Mouse (Mus musculus): ENCODE measurements around the gene Cyct. TPM values are rescaled to one million over a fixed set of nuclear protein-coding genes. Genes with fewer than 3 reads are reported as not detected.

Cyct gene
- total RNA-seq, 2 experiments from 2014 or later = not detected

DNA sequence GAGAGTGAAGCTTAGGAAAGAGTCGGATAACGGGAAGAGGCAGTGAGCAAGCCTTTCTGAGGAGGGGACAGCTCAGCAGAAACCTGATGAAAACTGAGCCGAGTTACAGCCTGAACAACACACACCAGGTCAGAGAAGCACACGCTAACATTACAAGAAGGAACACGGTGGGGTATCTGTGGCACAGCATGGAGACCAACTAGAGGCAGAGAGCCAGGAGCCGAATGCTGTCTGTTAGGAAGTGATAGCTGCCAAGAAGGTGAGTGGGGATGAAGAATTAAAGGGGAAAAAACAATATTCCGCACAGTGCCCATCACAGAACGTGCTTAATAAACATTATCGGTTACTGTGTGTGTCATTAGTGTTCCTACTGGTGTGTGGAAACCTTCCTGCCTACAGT is 18.1 kb downstream of the Cyct start:
- no peak for ATAC-seq (replicated peaks; ENCODE audit: low FRiP score, poor library complexity, severe bottlenecking)

DNA sequence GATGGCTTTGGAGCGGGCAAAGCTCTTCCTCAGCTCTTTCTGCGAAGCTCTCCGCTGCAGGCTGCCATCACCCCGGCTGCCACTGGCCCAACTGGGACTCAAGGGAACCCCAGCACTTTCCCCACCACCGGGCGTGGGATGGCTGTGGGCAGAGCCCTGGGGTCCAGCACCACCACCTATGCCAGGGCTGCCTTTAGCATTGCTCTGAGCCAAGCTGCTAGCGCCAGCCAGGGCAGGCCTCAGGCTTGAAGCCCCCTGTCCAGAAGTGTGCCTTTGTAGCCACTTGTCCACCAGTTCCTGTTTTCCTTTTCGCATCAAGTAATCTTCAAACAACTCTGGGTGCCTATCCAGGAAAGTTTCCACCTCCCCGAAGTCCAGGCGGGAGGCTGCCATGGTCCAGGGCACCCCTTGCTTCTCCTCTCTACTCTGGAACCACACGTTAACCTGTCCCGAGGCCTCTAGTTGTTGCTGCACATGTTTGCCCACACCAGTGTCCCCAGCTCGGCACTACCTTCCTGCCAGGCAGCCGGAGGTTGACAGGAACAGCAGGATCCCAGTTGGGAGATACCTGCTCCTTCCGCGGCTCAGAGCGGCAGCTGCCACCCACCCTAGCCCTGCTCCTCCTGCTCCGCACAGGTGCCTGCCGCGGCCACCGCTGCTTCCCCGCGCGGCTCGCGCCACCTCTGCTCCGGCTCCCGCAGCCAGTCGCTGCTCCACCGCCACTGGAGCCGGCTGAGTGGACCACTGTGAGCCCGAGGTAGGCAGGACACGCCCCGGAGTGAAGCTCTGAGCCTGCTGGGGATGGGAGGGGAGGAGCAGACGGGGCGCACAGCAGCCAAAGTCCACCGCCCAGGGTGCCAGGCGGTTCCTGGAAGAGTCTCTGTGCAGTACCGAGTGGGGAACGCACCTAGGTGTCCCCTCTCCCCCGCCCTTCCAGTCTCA is 21.8 kb downstream of the Cyct start, which contains the start of gene Pde11a:
TSS of gene Pde11a (minus strand) at position 560 of the 942 bp plus-strand sequence.
- no peak for ATAC-seq (replicated peaks; ENCODE audit: low FRiP score, poor library complexity, severe bottlenecking)

DNA sequence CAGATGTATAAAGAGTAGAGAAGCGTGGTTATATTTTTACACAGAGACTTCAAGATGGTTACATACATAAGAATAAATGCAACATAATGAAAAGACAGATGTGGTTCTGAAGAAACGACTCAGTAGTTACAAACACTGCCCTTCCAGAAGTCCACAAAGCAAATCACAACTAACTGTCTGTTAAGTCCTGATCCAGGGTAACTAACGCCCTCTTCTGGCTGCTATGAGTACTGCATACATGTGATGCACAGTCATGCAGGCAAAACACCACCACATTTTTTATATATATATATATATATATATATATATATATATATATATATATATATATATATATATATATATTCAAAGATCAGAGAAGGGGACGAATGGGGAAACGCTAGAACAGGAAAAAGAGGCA is 25.7 kb downstream of the Cyct start:
- no peak for ATAC-seq (replicated peaks; ENCODE audit: low FRiP score, poor library complexity, severe bottlenecking)

DNA sequence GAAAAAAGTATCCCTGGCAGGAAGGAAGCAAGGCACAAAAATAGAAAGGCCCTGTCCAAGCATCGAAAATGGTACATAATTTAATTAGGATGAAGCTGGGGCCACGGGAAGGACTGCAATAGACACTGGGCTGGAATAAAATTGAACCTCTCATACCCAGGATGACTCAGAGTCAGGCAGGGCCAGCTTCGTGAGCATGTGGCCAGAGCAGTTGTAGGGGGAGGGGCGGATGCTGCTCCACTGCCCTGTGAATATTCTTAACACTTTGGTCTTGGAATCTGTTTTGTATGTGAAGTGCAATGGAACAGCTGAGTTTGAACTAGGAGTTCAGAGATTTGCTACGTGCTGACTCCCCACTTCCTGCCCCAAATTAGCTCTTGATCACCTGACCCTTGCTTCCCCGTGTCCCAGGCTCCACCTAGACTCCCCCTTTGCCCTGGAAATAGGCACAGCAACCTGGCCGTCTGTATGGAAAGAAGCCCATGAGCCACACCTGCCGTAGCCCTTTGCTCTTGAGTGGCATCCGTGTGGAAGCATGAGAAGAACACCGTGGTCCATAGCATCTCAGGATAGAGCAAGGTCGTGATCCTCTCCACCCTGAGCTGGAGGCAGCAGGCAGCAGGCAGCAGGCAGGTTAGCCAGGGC is 28.0 kb downstream of the Cyct start:
- ATAC-seq (replicated peaks; ENCODE audit: low FRiP score, poor library complexity, severe bottlenecking) = no peak

DNA sequence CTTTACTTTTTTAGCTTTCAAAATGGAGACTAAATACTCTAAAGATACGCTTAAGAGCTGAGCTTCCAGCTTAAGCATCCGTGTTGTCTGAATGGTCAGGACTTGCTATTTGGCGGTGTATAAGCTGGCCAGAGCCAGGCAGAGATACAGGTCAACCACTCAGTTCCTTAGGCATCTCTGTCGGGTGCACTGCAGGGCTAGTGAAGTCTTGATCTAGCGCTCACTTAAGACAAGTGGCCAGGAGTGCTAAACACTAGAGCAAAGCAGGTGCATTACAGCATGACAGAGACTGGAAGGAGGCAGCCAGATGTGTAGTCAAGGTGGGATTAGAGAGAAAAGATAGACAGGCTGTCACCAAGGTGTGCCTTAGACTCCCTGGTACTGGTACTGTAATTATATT is 30.2 kb downstream of the Cyct start:
- ATAC-seq (replicated peaks; ENCODE audit: low FRiP score, poor library complexity, severe bottlenecking) = no peak

DNA sequence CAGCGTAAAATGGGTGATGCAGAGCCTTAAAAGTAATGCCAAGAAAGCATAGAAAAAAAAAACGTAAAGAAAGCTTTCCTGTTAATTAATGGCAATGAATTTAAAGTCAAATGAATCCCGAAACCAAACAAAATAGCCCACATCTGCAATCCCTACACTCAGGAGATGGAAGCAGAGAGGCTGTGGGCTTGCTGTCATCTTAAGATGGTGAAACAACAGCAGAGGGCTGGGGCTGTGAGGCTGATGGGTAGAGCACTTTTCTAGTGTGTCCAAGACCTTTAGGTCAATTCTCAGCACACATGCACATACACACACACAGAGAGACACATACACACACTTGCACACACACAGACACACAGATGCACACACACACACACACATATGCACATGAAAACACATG is 34.1 kb downstream of the Cyct start:
- ATAC-seq (replicated peaks; ENCODE audit: low FRiP score, poor library complexity, severe bottlenecking) = no peak

DNA sequence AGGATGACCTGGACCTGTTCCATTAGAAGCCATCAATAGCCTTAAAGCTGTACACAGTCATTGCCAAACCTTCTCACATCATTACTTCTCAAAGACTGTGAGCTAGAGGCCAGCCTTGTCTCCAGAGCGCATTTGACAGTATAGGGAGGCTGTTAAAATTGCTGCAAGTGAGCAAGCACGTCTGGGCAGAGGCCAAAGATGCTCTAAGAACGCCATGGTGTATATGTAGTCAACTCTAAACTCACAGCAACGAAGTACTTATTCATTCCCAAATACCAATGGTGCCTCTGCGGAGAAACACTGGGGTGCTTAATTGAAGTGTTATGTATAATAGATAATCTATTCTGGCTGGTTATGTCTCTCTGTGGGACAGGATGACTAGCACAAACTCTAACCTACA is 35.8 kb downstream of the Cyct start:
- ATAC-seq (replicated peaks; ENCODE audit: low FRiP score, poor library complexity, severe bottlenecking) = no peak

DNA sequence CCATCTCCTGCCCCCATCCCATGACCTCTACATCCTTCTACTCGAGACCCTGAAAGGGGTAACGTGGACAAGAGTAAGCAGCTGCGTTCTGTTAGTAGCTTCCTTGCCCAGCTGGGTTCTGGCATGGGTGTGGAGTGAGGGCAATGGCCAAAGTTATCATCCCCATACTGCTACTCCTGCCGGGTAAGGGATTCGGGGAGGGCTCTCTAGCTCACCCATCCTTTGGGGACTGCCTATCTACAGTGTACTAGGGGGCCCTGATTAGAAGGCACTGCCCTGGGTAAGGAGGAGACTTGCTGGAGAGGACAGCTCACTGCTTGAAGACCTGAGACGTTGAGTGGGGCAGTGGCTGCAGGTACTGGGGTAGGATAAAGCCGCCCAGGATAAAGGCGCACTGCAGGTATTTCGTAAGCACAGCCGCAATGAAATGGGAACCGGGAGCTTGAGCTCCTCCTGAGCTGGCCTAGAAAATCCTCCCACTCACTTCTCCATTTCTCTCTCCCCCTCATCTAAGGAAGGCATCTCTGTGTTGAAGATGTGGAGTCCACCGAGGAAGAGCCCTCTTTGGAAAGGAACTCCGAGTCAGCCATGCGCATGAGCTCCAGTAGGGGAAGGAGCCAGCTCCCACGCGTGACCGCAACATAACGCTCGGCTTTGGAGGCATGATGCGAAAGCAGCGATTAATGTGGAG is 36.9 kb downstream of the Cyct start:
- ATAC-seq (replicated peaks; ENCODE audit: low FRiP score, poor library complexity, severe bottlenecking) = no peak

DNA sequence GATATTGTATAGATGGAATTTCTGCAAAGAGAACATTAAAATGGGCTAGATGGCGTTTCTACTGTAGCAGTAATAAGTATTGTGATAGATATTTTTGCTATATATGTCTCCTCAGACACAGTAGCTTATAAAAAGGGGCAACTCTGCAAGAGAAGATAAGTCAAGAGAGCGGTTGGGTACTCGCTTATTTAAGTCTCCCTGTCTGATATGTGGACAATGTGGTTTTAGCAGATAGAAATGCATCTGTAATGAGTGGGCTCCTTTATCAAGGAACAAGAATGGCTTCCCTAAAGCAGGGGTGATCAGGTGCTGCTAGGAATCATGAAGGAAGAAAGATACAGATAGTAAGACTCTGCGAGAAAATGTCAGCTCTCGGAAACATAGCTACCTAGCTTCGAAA is 39.9 kb downstream of the Cyct start:
- no peak for ATAC-seq (replicated peaks; ENCODE audit: low FRiP score, poor library complexity, severe bottlenecking)

DNA sequence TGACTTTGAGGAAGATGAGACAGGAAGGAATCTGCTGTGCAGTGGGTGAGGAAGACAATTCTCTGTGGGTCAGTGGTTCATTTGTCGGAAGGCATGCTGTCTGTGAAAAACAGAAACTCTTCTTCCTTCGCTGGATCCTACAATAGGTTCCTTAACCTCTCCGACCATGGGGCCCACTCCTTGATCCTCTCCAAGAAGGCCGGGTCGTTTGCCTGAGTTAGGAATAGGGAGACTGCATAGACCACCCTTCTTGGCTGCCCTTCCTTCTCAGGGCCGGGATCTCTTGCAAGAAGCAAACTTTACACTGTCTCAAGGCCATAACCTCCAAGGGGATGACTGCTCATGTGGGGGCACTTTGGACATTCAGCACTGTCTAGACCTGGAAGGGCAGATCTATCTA is 41.0 kb downstream of the Cyct start:
- no peak for ATAC-seq (replicated peaks; ENCODE audit: low FRiP score, poor library complexity, severe bottlenecking)

Other genes starting within 250 kb of the Cyct start
- not detected in 2 replicates for gene Pde11a, start 21.7 kb downstream of the Cyct start, total RNA-seq (2015; ENCODE audit: low replicate concordance)
- gene Pde11a, start 21.7 kb downstream of the Cyct start, total RNA-seq (2017; ENCODE audit: low replicate concordance) = not detected in 2 replicates
- 6.1 and 15.1 TPM in 2 replicates for gene Rbm45, start 9.5 kb upstream of the Cyct start, total RNA-seq (2015; ENCODE audit: low replicate concordance)
- 10.5 and 19.3 TPM in 2 replicates for gene Rbm45, start 9.5 kb upstream of the Cyct start, total RNA-seq (2017; ENCODE audit: low replicate concordance)
- not detected in 2 replicates for gene Osbpl6, start 46.1 kb upstream of the Cyct start, total RNA-seq (2015; ENCODE audit: low replicate concordance)
- not detected in 2 replicates for gene Osbpl6, start 46.1 kb upstream of the Cyct start, total RNA-seq (2017; ENCODE audit: low replicate concordance)